Mouse (Mus musculus): Measurements from ENCODE around the gene Rara.

Rara gene

DNA sequence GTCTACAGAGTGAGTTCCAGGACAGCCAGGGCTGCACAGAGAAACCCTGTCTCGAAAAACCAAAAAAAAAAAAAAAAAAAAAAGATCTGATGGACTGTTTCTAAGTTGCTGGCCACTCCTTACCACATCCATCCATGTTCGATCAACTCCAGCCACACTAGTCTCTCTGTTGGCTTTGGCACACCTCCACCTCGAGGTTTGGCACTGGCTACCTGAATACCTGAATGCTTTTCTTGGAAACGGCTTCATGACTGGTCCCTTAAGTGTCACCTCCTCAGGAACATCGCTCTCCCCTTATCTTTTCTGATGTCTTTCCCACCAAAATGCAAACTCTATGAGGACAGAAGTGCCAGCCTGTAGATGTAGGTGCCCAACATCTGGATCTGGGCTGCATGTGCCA, 51.7 kb downstream of the Rara start:
- in situ Hi-C loops (cut with MboI; ENCODE audit: unreplicated experiment in 2 of 2): loop anchor here (5.0 to 25.0 kb wide), 6 partner anchors 53 to 1308 kb away; no protein-coding TSS in a partner anchor

DNA sequence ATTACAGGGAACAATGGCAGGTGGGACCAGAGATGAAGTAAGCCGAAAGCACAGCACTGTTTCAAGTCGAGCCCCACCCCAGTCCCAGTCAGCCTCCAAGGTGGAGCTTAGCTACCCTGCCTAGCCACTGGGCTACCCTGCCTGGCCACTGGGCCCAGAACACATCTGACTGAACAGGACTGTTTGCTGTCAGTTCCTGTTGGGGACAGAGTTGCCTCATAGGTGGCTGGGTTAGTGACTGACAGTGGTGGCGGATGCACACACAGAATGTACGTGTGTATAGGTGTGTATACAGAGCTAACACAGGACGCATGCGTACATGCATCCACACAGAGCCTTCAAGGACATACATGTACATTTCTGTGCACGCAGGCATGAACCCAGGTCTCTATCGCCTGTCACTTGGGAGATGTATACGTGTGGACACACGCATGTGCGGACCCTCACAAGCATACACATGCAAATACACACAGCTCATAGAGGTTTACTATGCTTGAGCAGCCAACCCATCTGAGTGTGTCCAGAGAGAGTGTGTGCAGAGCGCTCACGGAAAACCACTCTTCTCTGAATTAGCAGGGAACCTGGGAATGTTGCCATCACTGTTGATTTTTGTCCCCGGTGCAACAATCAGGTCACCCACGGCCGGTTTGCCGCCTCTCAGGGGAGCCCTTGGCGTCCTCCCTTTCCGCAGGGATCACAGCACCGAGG, 53.8 kb downstream of the Rara start:
- in situ Hi-C loops (cut with MboI; ENCODE audit: unreplicated experiment in 2 of 2): loop anchor here (25.0 kb wide), 1 partner anchor 1306 kb away; no protein-coding TSS in a partner anchor

DNA sequence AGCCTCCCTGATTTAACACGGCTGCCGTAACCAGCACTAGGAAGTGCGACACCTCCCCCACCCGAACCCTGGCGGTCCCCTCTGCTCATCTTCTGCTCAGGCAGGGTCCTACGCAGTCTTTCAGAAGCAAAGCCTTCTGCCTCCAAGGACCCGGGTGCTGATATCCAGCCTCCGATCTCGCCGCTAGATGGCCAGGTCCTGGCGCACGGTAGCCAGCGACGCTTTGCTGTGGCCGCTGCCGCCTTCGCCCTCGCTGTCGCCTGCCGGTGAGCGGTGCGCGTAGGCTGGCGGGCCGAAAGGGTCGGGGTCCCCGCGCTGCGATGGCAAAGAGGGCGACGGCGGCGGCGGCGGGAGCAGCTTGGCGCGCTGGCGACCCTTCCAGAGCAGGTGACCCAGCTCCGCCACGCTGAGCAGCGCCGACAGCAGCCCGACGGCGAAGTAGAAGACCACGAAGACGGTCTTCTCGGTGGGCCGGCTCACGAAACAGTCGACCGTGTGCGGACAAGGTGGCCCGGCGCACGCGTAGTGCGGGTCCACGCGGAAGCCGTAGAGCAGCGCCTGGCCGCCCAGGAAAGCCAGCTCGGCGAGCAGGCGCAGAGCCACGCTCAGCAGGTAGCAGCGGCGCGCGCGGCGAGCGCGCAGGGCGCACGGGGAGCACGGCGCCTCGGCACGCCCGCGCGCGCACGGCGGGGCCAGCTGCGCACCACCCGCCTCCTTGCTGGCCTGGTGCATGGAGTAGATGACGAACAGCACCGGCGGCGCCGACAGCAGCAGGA, 54.6 kb downstream of the Rara start:
- in situ Hi-C loops (cut with MboI; ENCODE audit: unreplicated experiment in 2 of 2): loop anchor here (25.0 kb wide), 1 partner anchor 1305 kb away; no protein-coding TSS in a partner anchor

DNA sequence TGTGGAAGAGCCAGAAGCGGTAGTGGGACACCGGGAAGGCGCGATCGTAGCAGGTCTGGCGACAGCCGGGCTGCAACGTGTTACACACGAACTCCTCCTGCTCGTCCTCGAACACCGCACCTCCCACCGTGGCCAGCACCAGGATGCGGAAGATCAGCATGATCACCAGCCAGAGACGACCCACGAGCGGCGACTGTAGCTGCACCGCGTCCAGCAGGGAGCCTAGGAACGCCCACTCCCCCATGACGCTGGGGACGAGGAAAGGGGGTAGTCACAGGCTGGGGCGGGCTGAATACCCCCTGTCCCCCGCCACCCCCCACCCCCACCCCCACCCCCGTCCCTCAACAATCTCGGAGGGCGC, 55.1 kb downstream of the Rara start, which contains the start of gene Gjd3:
TSS of gene Gjd3 (minus strand) at position 244 of the 361 bp plus-strand sequence.
- in situ Hi-C loops (cut with MboI; ENCODE audit: unreplicated experiment in 2 of 2): loop anchor here (25.0 kb wide), 1 partner anchor 1305 kb away; no protein-coding TSS in a partner anchor

DNA sequence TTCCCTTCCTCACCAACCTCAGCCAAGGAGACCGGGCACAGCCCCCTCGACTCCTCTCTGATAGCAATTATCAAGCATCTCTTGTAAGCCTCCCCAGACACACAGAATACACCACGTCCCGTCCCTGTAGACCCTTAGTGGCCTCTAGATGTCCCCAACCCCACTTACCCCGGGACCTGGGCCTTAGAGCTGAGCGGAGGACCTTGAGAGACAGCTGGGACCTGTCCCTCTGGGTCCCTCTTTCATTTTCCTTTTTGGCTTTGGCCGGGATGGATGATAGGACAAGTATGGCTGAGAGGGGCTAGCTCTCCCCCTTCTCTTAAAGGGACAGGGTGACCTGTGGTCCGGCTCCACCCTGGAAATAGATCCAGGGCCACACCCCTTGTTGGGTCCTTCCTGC, 55.9 kb downstream of the Rara start:
- in situ Hi-C loops (cut with MboI; ENCODE audit: unreplicated experiment in 2 of 2): loop anchor here (25.0 kb wide), 1 partner anchor 1304 kb away; no protein-coding TSS in a partner anchor

DNA sequence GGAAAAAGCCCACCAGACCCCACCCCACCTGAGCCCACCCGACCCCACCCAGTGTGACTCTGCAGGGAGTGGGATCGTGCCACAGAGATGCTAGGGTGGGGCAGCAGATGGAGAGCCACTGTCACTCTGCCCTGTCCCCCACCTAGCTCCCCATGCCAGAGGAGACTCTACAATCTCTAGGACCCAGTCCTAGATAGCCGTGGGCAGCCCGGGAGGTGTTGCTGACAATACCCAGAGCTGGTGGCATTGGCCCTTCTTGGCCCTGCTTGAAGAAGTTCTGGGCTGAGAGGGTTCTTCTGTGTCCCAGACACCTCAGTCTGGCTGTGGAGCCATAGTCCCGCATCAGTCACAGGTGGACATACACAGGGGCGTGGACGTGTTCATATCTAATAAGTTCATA, 57.9 kb downstream of the Rara start:
- in situ Hi-C loops (cut with MboI; ENCODE audit: unreplicated experiment in 2 of 2): loop anchor here (25.0 kb wide), 1 partner anchor 1302 kb away; no protein-coding TSS in a partner anchor

DNA sequence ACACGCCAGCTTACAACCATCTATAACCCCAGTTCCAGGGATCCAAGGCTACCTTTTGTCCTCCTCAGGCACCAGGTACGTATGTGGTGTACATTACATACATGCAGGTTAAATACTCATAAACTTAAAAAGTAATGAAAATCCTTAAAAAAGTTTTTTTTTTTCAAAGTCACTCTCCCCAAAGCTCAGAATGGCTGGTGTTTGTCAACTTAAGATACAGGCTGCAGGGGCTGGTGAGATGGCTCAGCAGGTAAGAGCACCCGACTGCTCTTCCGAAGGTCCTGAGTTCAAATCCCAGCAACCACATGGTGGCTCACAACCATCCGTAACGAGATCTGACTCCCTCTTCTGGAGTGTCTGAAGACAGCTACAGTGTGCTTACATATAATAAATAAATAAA, 60.6 kb downstream of the Rara start:
- in situ Hi-C loops (cut with MboI; ENCODE audit: unreplicated experiment in 2 of 2): loop anchor here (25.0 kb wide), 1 partner anchor 1299 kb away; no protein-coding TSS in a partner anchor

DNA sequence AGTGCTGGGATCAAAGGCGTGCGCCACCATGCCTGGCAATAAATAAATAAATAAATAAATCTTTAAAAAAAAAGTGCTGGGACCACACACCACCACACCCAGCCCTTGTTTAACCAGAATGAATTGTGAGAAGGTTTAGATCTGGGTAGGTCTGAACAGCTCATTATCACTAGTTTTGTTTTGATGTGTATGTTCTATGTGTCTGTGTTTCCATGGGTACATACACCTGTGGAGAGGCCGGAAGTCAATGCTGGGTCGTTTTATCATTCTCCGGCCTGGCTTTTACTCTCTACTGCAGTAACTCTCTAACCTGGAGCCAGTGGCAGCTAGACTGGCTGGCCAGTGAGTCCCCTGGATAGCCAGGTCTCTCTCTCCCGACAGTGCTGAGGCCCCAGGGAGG, 63.2 kb downstream of the Rara start:
- in situ Hi-C loops (cut with MboI; ENCODE audit: unreplicated experiment in 2 of 2): loop anchor here (25.0 kb wide), 1 partner anchor 1296 kb away; no protein-coding TSS in a partner anchor

DNA sequence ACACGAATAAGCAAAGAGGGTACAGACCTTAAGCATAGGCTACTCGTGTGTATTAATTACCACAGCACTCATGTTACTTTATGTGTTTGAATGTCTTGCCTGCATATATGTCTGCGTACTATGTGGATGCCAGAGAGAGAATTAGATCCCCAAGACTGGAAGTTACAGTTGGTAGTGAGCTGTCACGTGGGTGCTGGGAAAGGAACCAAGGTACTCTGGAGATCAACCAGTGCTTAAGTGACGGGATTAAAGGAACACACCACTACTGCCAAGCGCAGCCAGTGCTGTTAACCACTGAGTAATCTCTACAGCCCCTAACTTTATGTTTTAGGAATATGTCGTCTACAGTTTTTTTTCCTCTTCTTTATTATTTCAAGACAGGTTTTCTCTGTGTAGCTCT, 68.4 kb downstream of the Rara start:
- in situ Hi-C loops (cut with MboI; ENCODE audit: unreplicated experiment in 2 of 2): loop anchor here (25.0 kb wide), 1 partner anchor 1291 kb away; no protein-coding TSS in a partner anchor

DNA sequence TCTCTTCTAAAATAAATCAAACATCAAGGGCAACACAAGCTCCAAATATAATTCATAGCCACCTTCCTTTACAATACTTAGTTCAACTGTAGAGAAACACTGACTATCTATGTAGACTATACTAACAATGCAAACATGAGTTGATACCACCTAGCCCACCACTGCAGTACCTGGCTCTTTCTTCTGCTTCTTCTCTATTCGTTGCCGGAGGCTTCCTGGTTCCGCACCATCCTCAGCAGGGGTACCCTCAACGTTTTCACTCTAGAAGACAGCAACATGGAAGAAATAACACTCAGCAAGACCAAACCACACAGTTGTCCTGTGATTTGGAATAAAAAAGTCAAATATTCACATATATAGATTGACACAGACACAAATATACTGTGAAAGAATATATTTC, 70.0 kb downstream of the Rara start:
- in situ Hi-C loops (cut with MboI; ENCODE audit: unreplicated experiment in 2 of 2): loop anchor here (25.0 kb wide), 1 partner anchor 1290 kb away; no protein-coding TSS in a partner anchor

DNA sequence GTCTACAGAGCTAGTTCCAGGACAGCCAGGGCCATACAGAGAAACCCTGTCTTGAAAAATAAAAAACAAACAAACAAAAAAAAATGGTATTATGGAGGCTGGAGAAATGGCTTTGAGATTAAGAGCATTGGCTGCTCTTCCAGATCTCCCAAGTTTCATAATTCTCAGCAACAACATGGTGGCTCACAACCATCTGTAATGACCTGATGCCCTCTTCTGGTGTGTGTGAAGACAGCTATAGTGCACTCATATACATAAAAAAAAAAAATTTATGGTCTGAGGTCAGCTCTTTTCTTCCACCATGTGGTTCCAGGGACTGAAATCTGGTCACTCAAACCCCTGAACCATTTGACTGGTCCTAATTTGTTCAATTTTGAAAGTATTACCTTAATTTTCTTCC, 71.2 kb downstream of the Rara start:
- in situ Hi-C loops (cut with MboI; ENCODE audit: unreplicated experiment in 2 of 2): loop anchor here (25.0 kb wide), 1 partner anchor 1289 kb away; no protein-coding TSS in a partner anchor

DNA sequence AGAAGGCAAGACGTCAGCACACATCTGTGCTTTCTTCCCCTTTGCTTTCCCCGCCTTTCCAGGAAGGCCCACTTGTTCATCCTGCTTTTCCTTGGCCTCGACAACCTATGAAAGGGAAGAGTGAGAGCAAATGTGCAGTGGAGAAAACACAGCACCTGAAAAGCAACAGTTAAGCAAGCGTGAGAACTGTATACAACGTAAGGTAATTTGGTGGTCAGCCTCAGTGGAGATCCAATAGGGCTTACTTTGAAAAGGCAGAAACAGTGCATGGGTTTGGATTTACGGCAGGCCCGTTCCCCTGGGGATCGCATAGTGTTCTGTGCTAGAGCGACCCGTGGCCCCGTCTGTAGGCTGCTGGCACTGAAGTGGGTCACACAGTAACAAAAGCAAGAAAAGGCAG, 71.6 kb downstream of the Rara start:
- in situ Hi-C loops (cut with MboI; ENCODE audit: unreplicated experiment in 2 of 2): loop anchor here (25.0 kb wide), 1 partner anchor 1288 kb away; no protein-coding TSS in a partner anchor

DNA sequence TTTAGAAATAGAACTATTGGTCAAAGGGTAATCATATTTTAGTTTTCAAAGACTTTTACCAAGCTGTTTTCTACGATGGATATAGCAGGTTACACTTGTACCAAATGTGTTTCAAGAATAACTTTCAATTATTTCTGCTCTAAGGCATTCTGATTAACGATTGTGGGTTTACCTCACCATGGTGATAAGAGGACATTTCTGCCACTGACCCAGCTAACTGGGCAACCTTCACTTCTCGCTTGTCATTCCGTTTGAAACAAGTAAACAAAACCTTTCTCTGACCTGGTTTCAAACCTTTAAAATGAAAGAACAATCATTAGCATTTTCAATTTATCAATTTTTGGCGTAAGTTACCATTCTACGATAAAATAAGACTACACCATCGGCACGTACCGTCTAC, 79.2 kb downstream of the Rara start:
- in situ Hi-C loops (cut with MboI; ENCODE audit: unreplicated experiment in 2 of 2): no loop called here

DNA sequence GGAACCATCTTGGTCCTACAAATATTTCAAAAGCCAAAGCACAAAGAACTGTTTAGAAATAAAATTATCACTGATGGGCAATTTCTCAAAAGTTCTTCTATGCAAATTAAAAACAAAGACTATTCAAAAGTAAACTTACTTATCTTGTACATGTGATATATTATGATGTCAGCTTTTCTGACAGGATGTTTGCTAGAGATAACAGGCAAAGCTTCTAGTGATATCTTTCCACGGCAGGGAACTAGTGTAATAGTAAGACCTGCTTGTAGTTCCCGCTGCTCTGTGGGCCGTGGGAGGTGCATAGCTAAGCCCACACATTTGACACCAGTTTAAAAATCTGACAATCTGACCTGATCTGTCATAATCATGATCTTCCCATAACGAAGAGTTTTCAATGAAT, 82.5 kb downstream of the Rara start:
- in situ Hi-C loops (cut with MboI; ENCODE audit: unreplicated experiment in 2 of 2): no loop called here

DNA sequence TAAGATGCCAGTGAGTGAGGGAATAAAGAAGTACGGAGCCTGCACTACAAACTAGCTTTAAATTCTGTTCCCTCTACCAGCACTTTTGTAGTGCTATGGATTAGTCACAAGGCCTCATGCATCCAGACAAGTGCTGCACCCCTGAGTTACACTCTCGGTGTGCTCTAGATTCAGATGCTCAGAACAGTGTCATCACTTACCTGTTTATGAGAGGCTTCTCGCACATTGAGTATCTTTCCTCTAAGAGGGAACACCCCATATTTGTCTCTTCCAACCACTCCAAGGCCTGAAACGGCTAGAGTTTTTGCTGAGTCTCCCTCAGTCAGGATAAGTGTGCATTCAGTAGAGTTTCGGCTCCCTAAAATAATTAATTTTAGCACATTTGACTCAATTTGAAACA, 83.1 kb downstream of the Rara start:
- in situ Hi-C loops (cut with MboI; ENCODE audit: unreplicated experiment in 2 of 2): no loop called here

DNA sequence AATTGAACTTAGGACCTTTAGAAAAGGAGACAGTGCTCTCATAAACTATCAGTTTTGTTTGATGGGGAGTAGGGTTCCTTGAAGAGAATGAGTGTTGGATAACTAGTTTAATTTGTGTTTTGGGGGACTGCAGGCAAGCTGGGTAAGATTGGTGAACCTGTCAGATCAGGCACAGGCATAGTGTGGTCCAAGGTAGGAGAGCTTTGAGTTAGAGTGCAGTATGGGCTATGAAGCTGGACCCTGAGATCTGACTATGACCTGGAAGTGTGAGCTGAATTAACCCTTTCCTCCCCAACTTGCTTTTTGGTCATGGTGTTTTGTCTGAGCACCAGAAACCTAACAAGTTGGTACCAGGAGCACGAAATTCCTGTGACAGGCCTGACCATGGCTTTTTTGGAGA, 86.2 kb downstream of the Rara start:
- in situ Hi-C loops (cut with MboI; ENCODE audit: unreplicated experiment in 2 of 2): no loop called here

DNA sequence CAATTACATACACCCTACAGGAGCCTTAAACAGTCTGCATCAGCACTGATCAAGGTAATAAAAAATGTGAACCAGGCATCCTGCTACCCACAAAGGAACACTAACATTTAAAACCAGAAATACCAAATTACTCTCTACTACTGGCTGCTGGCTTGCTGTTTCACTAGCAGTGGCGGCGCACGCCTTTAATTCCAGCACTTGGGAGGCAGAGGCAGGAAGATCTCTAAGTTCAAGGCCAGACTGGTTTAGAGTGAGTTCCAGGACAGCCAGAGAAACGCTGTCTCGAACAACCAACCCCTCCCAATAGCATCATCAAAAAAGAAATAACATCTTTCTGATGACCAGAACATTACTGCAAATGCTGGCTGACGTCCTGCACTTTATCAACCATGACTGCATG, 92.2 kb downstream of the Rara start:
- in situ Hi-C loops (cut with MboI; ENCODE audit: unreplicated experiment in 2 of 2): no loop called here

DNA sequence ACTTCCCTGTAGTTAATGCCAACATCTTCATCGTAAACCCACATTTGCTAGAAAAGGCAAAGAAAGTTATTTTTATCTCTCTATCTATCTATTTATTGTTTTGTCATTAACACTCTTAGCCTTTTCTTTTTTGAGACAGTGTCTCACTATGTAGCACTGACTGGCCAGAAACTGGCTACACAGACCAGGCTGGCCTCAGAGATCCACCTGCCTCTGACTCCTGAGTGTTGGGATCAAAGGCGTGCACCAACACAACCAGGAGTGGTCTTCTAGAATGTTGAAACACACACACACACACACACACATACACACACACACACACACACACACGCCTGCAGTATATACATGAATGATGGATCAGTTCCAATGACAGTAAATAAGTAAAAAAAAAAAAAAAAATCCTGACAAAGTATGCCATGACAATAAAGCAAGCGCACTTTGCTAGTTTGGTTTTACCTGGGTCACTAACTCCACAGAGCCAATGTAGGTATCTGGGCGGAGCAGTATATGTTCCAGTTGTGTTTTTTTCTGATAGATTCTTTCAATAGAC, 94.8 kb downstream of the Rara start:
- in situ Hi-C loops (cut with MboI; ENCODE audit: unreplicated experiment in 2 of 2): no loop called here

DNA sequence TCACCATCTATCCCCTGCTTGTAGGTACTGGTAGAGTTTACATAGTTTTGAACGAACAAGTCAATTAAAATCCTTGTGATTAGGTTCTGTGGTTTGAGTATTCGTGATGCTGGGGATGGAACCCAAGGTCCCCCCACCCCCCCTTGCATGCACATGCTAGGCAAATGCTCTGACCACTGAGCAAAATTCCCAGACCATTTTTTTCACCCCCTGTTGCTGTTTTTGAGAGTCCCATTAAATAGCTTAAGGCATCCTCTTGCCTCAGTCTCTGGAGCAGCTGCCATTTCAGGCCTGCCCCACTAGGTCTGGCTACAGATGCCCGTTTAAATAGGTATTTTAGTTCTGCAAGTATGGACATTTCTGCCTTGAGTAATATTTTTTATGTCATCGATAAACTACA, 95.5 kb downstream of the Rara start:
- in situ Hi-C loops (cut with MboI; ENCODE audit: unreplicated experiment in 2 of 2): no loop called here

DNA sequence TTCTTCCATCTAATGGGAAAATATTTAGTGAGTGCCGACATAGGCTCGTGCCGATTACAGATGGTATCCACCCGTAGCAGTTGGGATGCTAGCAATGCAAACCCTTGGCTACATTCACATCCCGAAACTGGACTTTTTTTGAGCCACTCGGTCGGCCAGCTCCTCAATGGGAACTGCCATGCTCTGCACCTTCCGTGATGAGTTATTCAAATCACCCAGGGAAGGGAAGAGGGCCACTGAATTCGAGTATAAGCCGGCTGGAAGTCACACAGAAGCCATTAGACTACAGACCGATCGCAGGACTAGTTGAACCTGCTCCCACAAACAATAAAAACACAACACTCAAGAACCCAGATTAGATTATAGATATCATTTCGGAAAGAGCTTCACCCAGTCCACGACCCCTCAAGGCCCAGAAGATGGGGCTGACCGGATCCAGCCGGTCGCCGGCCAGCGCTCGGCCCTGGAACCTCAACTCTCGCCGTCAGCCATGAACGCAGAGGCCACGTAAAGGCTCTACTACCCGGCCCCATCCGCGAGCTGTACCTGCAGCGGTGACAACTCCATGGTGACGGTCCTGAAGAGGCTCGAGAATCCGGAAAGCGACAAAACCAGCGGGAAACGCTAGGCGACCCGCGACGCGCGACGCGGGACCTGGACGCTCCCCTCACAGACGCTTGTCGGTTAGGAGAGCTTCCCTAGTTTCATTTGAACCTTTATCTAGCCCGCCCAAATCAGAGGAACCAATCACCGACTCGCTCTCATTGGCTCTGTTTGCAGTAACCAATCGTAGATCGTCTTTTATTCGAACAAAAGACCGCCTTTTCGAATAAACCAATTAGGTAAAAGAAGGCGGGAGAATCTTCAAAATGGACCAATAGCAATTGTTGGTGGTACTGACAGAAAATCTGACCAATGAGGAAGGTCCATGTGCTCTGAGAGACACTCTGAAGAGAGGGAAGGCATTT, 96.2 kb downstream of the Rara start, which contains the start of gene Top2a:
TSS of gene Top2a (minus strand) at position 690 of the 968 bp plus-strand sequence.
- in situ Hi-C loops (cut with MboI; ENCODE audit: unreplicated experiment in 2 of 2): no loop called here

Data from v-Abl transformed pro-B cells (cell line).